8 mouse cellular contexts compared by ENCODE assay signal in the genomic region with DNA sequence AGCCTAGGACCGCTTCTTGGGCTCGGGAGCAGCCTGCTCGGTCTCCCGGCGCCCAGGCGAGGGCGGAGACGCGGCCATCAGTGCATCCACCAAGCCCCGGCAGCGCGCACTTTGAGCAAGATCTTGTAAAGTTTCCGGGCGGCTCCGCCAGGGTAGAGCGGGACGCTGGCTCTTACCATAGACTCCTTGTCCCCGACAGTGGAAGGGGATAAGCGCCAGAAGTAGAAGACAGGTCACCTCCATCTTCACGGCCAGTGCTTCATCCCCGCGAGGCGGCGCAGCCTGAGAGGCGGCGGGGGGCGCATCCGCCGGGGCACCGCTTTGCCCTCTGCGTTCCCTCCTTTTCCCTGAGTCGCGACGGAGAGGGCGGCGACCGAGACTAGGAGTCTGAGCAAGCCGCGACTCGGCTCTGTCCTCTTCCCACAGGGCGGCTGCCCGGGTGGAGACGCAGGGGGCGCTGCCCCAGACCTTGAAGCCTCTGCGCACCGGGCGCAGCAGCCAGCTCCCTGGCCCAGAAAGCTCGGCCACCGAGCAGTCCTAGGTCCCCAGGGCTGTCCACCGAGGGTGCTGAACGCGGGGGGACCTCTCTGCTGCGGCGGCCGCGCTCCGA.
DNase-seq lines count a peak whose midpoint lies in the region; ATAC-seq and TF ChIP-seq lines count a peak whose summit lies in the region.

No protein-coding gene starts in this region.

- peaks cover 92% of the 10 kb centered on the region for H3K27me3 ChIP-seq in E14TG2a.4 (ENCODE audit: insufficient read depth, low read length)
- peaks cover 57% of the 10 kb centered on the region for H3K27me3 ChIP-seq in heart, embryonic 14.5 days (ENCODE audit: control insufficient read depth, insufficient read depth, low read length)
- peaks cover 85% of the 10 kb centered on the region for H3K27me3 ChIP-seq in limb, embryonic 12.5 days
- H3K27me3 ChIP-seq in midbrain, embryonic 12.5 days: peaks cover 71% of the 10 kb centered on the region

- H3K36me3 ChIP-seq in E14TG2a.4 (ENCODE audit: insufficient read depth, low read length): no peaks in the 10 kb centered on the region
- no peaks in the 10 kb centered on the region for H3K36me3 ChIP-seq in heart, embryonic 14.5 days (ENCODE audit: control insufficient read depth, insufficient read depth, low read length)
- H3K36me3 ChIP-seq in limb, embryonic 12.5 days: no peaks in the 10 kb centered on the region
- no peaks in the 10 kb centered on the region for H3K36me3 ChIP-seq in midbrain, embryonic 12.5 days

- peak overlapping the region; percentile 81 for H3K9ac ChIP-seq in heart, embryonic 14.5 days (ENCODE audit: low read length)
- peak overlapping the region; percentile 83 for H3K9ac ChIP-seq in limb, embryonic 12.5 days (replicated peaks)
- H3K9ac ChIP-seq in midbrain, embryonic 12.5 days (replicated peaks): peak overlapping the region; percentile 84

- peak; percentile 58 for ATAC-seq in heart, embryonic 14.5 days (ENCODE audit: insufficient number of reproducible peaks, insufficient read depth, low FRiP score, low read depth)
- peak; percentile 46 for ATAC-seq in limb, embryonic 12.5 days (ENCODE audit: insufficient number of reproducible peaks, insufficient read depth, low FRiP score, low TSS enrichment, low read depth)
- peak; percentile 17 for ATAC-seq in midbrain, embryonic 12.5 days (ENCODE audit: low FRiP score, low read depth)

- no peak for TF ChIP-seq CTCF in E14TG2a.4 (conservative IDR thresholded peaks at IDR 0.05; ENCODE audit: low read length)

- peak overlapping the region; percentile 99 for H3K4me2 ChIP-seq in heart, embryonic 14.5 days (ENCODE audit: low read length)
- H3K4me2 ChIP-seq in limb, embryonic 12.5 days: peak overlapping the region; percentile 98
- peak overlapping the region; percentile 95 for H3K4me2 ChIP-seq in midbrain, embryonic 12.5 days (replicated peaks)

- no peaks in the 10 kb centered on the region for H3K9me3 ChIP-seq in E14TG2a.4 (ENCODE audit: low read length)
- no peaks in the 10 kb centered on the region for H3K9me3 ChIP-seq in heart, embryonic 14.5 days (ENCODE audit: control insufficient read depth, low read length)
- H3K9me3 ChIP-seq in limb, embryonic 12.5 days: no peaks in the 10 kb centered on the region
- no peaks in the 10 kb centered on the region for H3K9me3 ChIP-seq in midbrain, embryonic 12.5 days

- DNase-seq in cerebellum, adult 9-11 months: peak; percentile 46
- DNase-seq in cerebellum, adult 11-12 months: no peak
- peak; percentile 78 for DNase-seq in embryo, embryonic 10.5 days (ENCODE audit: low spot score)
- peak; percentile 65 for DNase-seq in thymus, postnatal 4 days

- peak overlapping the region; percentile 79 for H3K4me3 ChIP-seq in E14TG2a.4 (replicated peaks; ENCODE audit: low read length)
- H3K4me3 ChIP-seq in heart, embryonic 14.5 days (ENCODE audit: control insufficient read depth in 1 of 2, insufficient read depth in 1 of 2, low read depth in 1 of 2, low read length in 2 of 2): peak overlapping the region; percentile 63 to 70
- peak overlapping the region; percentile 65 for H3K4me3 ChIP-seq in limb, embryonic 12.5 days (replicated peaks)
- H3K4me3 ChIP-seq in midbrain, embryonic 12.5 days: peak overlapping the region; percentile 74

- H3K4me1 ChIP-seq in E14TG2a.4 (replicated peaks; ENCODE audit: low read depth, low read length): peaks cover 48% of the 10 kb centered on the region
- peaks cover 13 to 17% of the 10 kb centered on the region in 2 experiments for H3K4me1 ChIP-seq in heart, embryonic 14.5 days (ENCODE audit: control insufficient read depth in 2 of 2, insufficient read depth in 2 of 2, low read length in 2 of 2)
- peaks cover 58% of the 10 kb centered on the region for H3K4me1 ChIP-seq in limb, embryonic 12.5 days (replicated peaks)
- peaks cover 57% of the 10 kb centered on the region for H3K4me1 ChIP-seq in midbrain, embryonic 12.5 days

- WGBS in heart, embryonic 14.5 days: under 1% methylated on average over 55 of the region's 57 CpGs
- WGBS in limb, embryonic 12.5 days: under 1% methylated on average over 57 of the region's 57 CpGs
- WGBS in midbrain, embryonic 12.5 days: 0% methylated on average over 57 of the region's 57 CpGs

- H3K27ac ChIP-seq in heart, embryonic 14.5 days (replicated peaks in 1 of 2; ENCODE audit: control insufficient read depth in 1 of 2, insufficient read depth in 1 of 2, low read depth in 2 of 2, low read length in 2 of 2): peak overlapping the region in 1 of 2 experiments; percentile 39; a peak in 2 of 4 replicates
- 0 out of 2 replicates have a peak overlapping the region, but pooled peaks have one; percentile 64 for H3K27ac ChIP-seq in limb, embryonic 12.5 days
- H3K27ac ChIP-seq in midbrain, embryonic 12.5 days (replicated peaks): peak overlapping the region; percentile 90
